ENCODE assay signal across 8 mouse cellular contexts in the genomic region with DNA sequence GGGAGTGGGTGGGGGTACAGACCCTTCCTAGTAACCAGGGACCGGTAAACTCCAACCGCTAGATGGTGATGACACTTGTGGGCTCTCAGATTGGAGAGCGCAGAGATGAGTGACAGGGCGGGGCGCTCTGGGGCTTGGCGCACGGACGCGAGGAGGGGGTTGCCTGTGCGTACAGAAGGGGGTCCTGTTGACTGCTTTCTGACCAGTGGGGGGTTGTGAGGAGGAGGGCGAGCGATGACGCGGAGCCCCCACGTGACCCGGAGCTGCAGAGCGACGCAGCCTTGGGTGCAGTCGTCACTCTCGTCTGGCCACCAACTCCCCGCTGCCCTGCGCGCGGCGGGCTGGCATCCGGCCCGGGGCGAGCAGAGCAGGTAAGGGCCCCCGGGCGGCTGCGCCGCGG. TPM values are rescaled to one million over a fixed set of nuclear protein-coding genes. Genes with fewer than 3 reads are reported as not detected.
DNase-seq lines count a peak whose midpoint lies in the region; ATAC-seq and TF ChIP-seq lines count a peak whose summit lies in the region.

A gene (plus strand): TSS at position 253 of the 400 bp plus-strand sequence.

- ATAC-seq in embryonic facial prominence, embryonic 13.5 days (ENCODE audit: insufficient number of reproducible peaks, insufficient read depth, low FRiP score, low TSS enrichment, low read depth), result peak; percentile 94
- peak; percentile 96 for ATAC-seq in midbrain, embryonic 11.5 days (ENCODE audit: low FRiP score)

- no peaks in the 10 kb centered on the region for H3K27me3 ChIP-seq in C2C12 (ENCODE audit: control insufficient read depth, insufficient read depth, insufficient read length)
- H3K27me3 ChIP-seq in embryonic facial prominence, embryonic 13.5 days, result peaks cover 29% of the 10 kb centered on the region
- H3K27me3 ChIP-seq in kidney, adult 2 months (replicated peaks; ENCODE audit: control insufficient read depth, insufficient read depth, low read length), result no peaks in the 10 kb centered on the region
- H3K27me3 ChIP-seq in limb, embryonic 10.5 days (ENCODE audit: low read depth, poor library complexity, severe bottlenecking), result peaks cover 69% of the 10 kb centered on the region
- H3K27me3 ChIP-seq in midbrain, embryonic 11.5 days (ENCODE audit: control insufficient read depth, insufficient read depth, low read length), result no peaks in the 10 kb centered on the region

- no peak for TF ChIP-seq CTCF in C2C12 (IDR thresholded peaks at IDR 0.05; ENCODE audit: control insufficient read depth, insufficient read depth, insufficient read length)
- no peak for TF ChIP-seq CTCF in kidney, adult 2 months (conservative IDR thresholded peaks at IDR 0.05; ENCODE audit: insufficient read depth, insufficient read length, low read depth, low read length)

- H3ac ChIP-seq in C2C12 (ENCODE audit: control insufficient read depth, insufficient read length, low read depth), result peak within 1 kb of the TSS; percentile 69

- WGBS in embryonic facial prominence, embryonic 13.5 days, result 34% methylated on average over 33 of the region's 33 CpGs
- under 1% methylated on average over 27 of the region's 33 CpGs for WGBS in kidney, adult 2 months
- whole genome bisulfite sequencing in limb, embryonic 10.5 days, result 9% methylated on average over 19 of the region's 33 CpGs
- WGBS in midbrain, embryonic 11.5 days, result 33% methylated on average over 28 of the region's 33 CpGs

- no peaks in the 10 kb centered on the region for H3K36me3 ChIP-seq in C2C12 (ENCODE audit: control insufficient read depth, insufficient read depth)
- H3K36me3 ChIP-seq in embryonic facial prominence, embryonic 13.5 days, result peaks cover 26% of the 10 kb centered on the region
- H3K36me3 ChIP-seq in kidney, adult 2 months (ENCODE audit: control insufficient read depth, insufficient read depth, low read length), result no peaks in the 10 kb centered on the region
- peaks cover 35% of the 10 kb centered on the region for H3K36me3 ChIP-seq in limb, embryonic 10.5 days
- peaks cover 2% of the 10 kb centered on the region for H3K36me3 ChIP-seq in midbrain, embryonic 11.5 days (ENCODE audit: control insufficient read depth, insufficient read depth, low read length)

- H3K9me3 ChIP-seq in embryonic facial prominence, embryonic 13.5 days, result no peaks in the 10 kb centered on the region
- H3K9me3 ChIP-seq in limb, embryonic 10.5 days (replicated peaks), result no peaks in the 10 kb centered on the region
- no peaks in the 10 kb centered on the region for H3K9me3 ChIP-seq in midbrain, embryonic 11.5 days (ENCODE audit: control insufficient read depth, low read length)

- peak within 1 kb of the TSS; percentile 89 for H3K27ac ChIP-seq in embryonic facial prominence, embryonic 13.5 days
- no peak within 1 kb of the TSS for H3K27ac ChIP-seq in kidney, adult 2 months (ENCODE audit: insufficient read depth, low read depth, low read length)
- H3K27ac ChIP-seq in limb, embryonic 10.5 days, result peak within 1 kb of the TSS; percentile 94
- peak within 1 kb of the TSS; percentile 82 for H3K27ac ChIP-seq in midbrain, embryonic 11.5 days (ENCODE audit: low read depth, low read length)

- peaks cover 10% of the 10 kb centered on the region; the same call in 1 of the 2 replicates for H3K4me1 ChIP-seq in embryonic facial prominence, embryonic 13.5 days
- no peaks in the 10 kb centered on the region for H3K4me1 ChIP-seq in kidney, adult 2 months (ENCODE audit: control insufficient read depth, insufficient read depth, low read length)
- H3K4me1 ChIP-seq in limb, embryonic 10.5 days, result peaks cover 11% of the 10 kb centered on the region; the same call in 1 of the 2 replicates
- H3K4me1 ChIP-seq in midbrain, embryonic 11.5 days (ENCODE audit: control insufficient read depth, insufficient read depth, low read length), result peaks cover 3% of the 10 kb centered on the region; the same call in 1 of the 2 replicates

- peak within 1 kb of the TSS; percentile 58 for H3K4me2 ChIP-seq in embryonic facial prominence, embryonic 13.5 days
- H3K4me2 ChIP-seq in midbrain, embryonic 11.5 days, result peak within 1 kb of the TSS; percentile 50

- TF ChIP-seq POLR2A in kidney, adult 2 months (IDR thresholded peaks at IDR 0.05; ENCODE audit: low read depth, low read length), result no peak

- H3K79me2 ChIP-seq in C2C12 (ENCODE audit: control insufficient read depth, insufficient read depth), result no peaks in the 10 kb centered on the region

- no peaks in the 10 kb centered on the region for H3K79me3 ChIP-seq in C2C12 (ENCODE audit: low read depth)

- H3K9ac ChIP-seq in embryonic facial prominence, embryonic 13.5 days, result peak within 1 kb of the TSS; percentile 77
- peak within 1 kb of the TSS; percentile 65 for H3K9ac ChIP-seq in midbrain, embryonic 11.5 days (ENCODE audit: low read length)

- DNase-seq in adrenal gland, postnatal 36 days, result peak; percentile 54 to 71
- DNase-seq in heart, adult 9 months (ENCODE audit: low spot score in 2 of 2), result peak; percentile 41 to 42
- peak; percentile 32 for DNase-seq in kidney, adult 2 months
- peak; percentile 83 for DNase-seq in limb, embryonic 10.5 days (ENCODE audit: low spot score)
- peak; percentile 96 for DNase-seq in midbrain, embryonic 11.5 days (ENCODE audit: low spot score, missing footprints)
- peak; percentile 42 for DNase-seq in skeletal muscle tissue, adult 2 months (ENCODE audit: low read depth, low spot score)

- peak within 1 kb of the TSS; percentile 21 for H3K4me3 ChIP-seq in C2C12 (ENCODE audit: insufficient read depth, poor library complexity, severe bottlenecking)
- peak within 1 kb of the TSS; percentile 59 for H3K4me3 ChIP-seq in embryonic facial prominence, embryonic 13.5 days
- H3K4me3 ChIP-seq in kidney, adult 2 months (ENCODE audit: insufficient read depth, low read depth, low read length), result peak within 1 kb of the TSS; percentile 84
- peak within 1 kb of the TSS; percentile 64 for H3K4me3 ChIP-seq in limb, embryonic 10.5 days
- peak within 1 kb of the TSS; percentile 55 for H3K4me3 ChIP-seq in midbrain, embryonic 11.5 days (ENCODE audit: low read depth, low read length)

TF ChIP-seq in C2C12, 6 proteins besides CTCF, POLR2A, EP300 and RAD21:
- TF ChIP-seq MYOG (IDR thresholded peaks at IDR 0.05; ENCODE audit: control insufficient read depth, extremely low read depth, insufficient read length) (no peak), USF1 (IDR thresholded peaks at IDR 0.05; ENCODE audit: low read depth) (peak; percentile 66)

RNA-seq across cellular contexts. Expression of the gene that starts here (rescaled TPM):
- polyA plus RNA-seq in C2C12 (2012; fragmentation: generic; extraction: Trizol), result 2.7 TPM
- total RNA-seq in adrenal gland, postnatal 36 days (2021), result 10 to 100 TPM; 10.2 to 12.0 TPM
- 6.2 and 6.6 TPM in 2 replicates for polyA plus RNA-seq in embryonic facial prominence, embryonic 13.5 days (2015; fragmentation: Nextera tagmentation; extraction: Ambion mirVana)
- polyA plus RNA-seq in kidney, adult 2 months (2012; rRNA removed), result 0.71 and 1.1 TPM in 2 replicates
- polyA plus RNA-seq in limb, embryonic 10.5 days (2016; fragmentation: Nextera tagmentation; extraction: Ambion mirVana), result 5.5 and 6.3 TPM in 2 replicates
- polyA plus RNA-seq in midbrain, embryonic 11.5 days (2014; fragmentation: Nextera tagmentation; extraction: Ambion mirVana), result 6.9 and 7.6 TPM in 2 replicates

Comparison
In these comparisons a context has a peak if more than half of its experiments do, and no peak if none do; other contexts are left out.
1. H3K4me3 ChIP-seq: peak in every context shown above with its lines; median percentile 84 in kidney, adult 2 months; 64 in limb, embryonic 10.5 days; 59 in embryonic facial prominence, embryonic 13.5 days; 55 in midbrain, embryonic 11.5 days; 21 in C2C12.
2. DNase-seq: peak in every context shown above with its lines; median percentile 96 in midbrain, embryonic 11.5 days; 83 in limb, embryonic 10.5 days; 62 in adrenal gland, postnatal 36 days; 42 in skeletal muscle tissue, adult 2 months; 42 in heart, adult 9 months; 32 in kidney, adult 2 months.